Mouse (Mus musculus) stomach, embryonic 16.5 days (tissue): ENCODE measurements around the gene Btf3. TPM values are rescaled to one million over a fixed set of nuclear protein-coding genes. Genes with fewer than 3 reads are reported as not detected.
A peak's percentile ranks its signal among the peaks of the same experiment; 100 is the strongest.

ENCODE experiments used
- ATAC-seq: fragments of 200-750 bp; cut with Nextera tagmentation; 2 replicates; pipeline ENCODE4 v1.8.0; 2017; ENCODE audit warnings: moderate number of reproducible peaks, moderate TSS enrichment; ENCODE audit not compliant: insufficient read depth, low FRiP score
- H3K27ac ChIP-seq: fragments of 300-500 bp; sonication (generic); 2 replicates; pipeline ENCODE4 v1.5.1; 2014; ENCODE audit warnings: low read length
- H3K27me3 ChIP-seq: fragments of 300-500 bp; sonication (generic); 2 replicates; pipeline ENCODE4 v1.6.1; 2014; ENCODE audit warnings: low read length, control low read depth, mixed read lengths; ENCODE audit not compliant: control insufficient read depth, insufficient read depth
- H3K36me3 ChIP-seq: fragments of 300-500 bp; sonication (generic); 2 replicates; pipeline ENCODE4 v1.6.1; 2014; ENCODE audit warnings: low read length; ENCODE audit not compliant: control insufficient read depth, insufficient read depth
- H3K4me1 ChIP-seq: fragments of 300-500 bp; sonication (generic); 2 replicates; pipeline ENCODE4 v1.6.1; 2014; ENCODE audit warnings: low read length, control low read depth, mixed read lengths; ENCODE audit not compliant: control insufficient read depth, insufficient read depth
- H3K4me2 ChIP-seq: fragments of 300-500 bp; sonication (generic); 2 replicates; pipeline ENCODE4 v1.6.1; 2014; ENCODE audit warnings: low read depth, low read length, mixed read lengths
- H3K4me3 ChIP-seq: fragments of 300-500 bp; sonication (generic); replicated peaks from 2 replicates; pipeline ENCODE4 v1.5.1; 2014; ENCODE audit warnings: mild to moderate bottlenecking, low read length
- H3K9ac ChIP-seq: fragments of 300-500 bp; sonication (generic); 2 replicates; pipeline ENCODE4 v1.6.1; 2014; ENCODE audit warnings: low read length
- H3K9me3 ChIP-seq: fragments of 300-500 bp; sonication (generic); replicated peaks from 2 replicates; pipeline ENCODE4 v1.6.1; 2016; ENCODE audit warnings: low read length, control low read depth; ENCODE audit not compliant: control insufficient read depth
- WGBS: fragments of 180-500 bp; shearing (Covaris S2); extraction: QIAGEN DNeasy Blood & Tissue Kit; methylation state at CpG from one replicate; pipeline ENCODE4 v1.1.7; 2014; 5-methylcytosine and 5-hydroxymethylcytosine counted together
- polyA plus RNA-seq: library from polyadenylated mRNA; unstranded; fragments of >200 nt; fragmentation: Nextera tagmentation; extraction: Ambion mirVana; gene quantifications from 2 replicates; pipeline ENCODE4 v1.2.1, GENCODE M21; 2015

Gene Btf3
- polyA plus RNA-seq, 1 experiment from 2014 or later: 636 TPM

DNA sequence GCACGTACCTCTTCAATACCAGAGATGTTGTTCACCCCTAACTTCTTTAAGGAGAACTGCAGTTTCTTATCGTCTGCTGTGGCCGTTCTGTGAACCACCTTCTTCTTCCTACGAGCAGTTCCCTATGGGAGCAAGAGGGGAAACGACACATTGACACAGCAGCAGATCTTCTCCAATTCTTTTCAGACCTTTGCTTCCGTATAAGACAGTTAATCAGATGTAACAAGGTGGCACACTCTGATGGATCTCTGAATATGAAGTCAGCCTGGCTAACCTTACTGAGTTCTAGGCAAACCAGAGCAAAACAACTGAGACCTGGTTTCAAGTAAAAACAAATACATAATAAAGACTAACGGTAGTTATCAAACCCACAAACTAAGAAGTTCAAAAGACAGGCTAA, 3.2 kb downstream of the Btf3 start:
- no peak overlapping the region for H3K4me3 ChIP-seq
- peaks cover 24% of the 10 kb centered on the region for H3K36me3 ChIP-seq
- H3K4me2 ChIP-seq: no peak overlapping the region
- no peaks in the 10 kb centered on the region for H3K9me3 ChIP-seq
- no peak for ATAC-seq
- WGBS: 68% methylated on average over 7 of the region's 7 CpGs
- no peak overlapping the region for H3K27ac ChIP-seq
- H3K4me1 ChIP-seq: peaks cover 9% of the 10 kb centered on the region
- no peak overlapping the region for H3K9ac ChIP-seq
- no peaks in the 10 kb centered on the region for H3K27me3 ChIP-seq

DNA sequence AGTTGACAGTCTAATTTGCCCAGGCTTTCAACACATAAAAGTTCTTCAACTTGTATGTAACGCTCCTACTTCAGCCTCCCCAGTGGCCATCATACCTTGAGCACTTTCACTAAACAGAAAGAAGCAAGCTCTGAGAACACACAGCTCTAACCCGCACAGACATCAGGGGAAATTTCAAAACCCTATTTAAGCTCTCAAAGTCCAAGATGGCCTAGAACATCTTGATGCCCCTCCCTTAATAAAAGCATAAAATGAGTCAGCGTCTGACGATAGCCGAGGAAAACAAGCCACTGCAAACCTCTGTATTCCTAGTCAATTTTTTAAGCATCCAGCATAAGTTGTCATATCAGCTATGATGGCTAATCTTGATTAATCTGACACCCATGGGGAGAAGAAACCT, 5.2 kb downstream of the Btf3 start:
- no peak overlapping the region for H3K9ac ChIP-seq
- ATAC-seq: no peak
- no peaks in the 10 kb centered on the region for H3K9me3 ChIP-seq
- no peak overlapping the region for H3K27ac ChIP-seq
- no peak overlapping the region for H3K4me3 ChIP-seq
- H3K4me2 ChIP-seq: no peak overlapping the region
- H3K27me3 ChIP-seq: no peaks in the 10 kb centered on the region
- peaks cover 19% of the 10 kb centered on the region for H3K4me1 ChIP-seq
- WGBS: 89% methylated on average over 5 of the region's 5 CpGs
- H3K36me3 ChIP-seq: peaks cover 30% of the 10 kb centered on the region

DNA sequence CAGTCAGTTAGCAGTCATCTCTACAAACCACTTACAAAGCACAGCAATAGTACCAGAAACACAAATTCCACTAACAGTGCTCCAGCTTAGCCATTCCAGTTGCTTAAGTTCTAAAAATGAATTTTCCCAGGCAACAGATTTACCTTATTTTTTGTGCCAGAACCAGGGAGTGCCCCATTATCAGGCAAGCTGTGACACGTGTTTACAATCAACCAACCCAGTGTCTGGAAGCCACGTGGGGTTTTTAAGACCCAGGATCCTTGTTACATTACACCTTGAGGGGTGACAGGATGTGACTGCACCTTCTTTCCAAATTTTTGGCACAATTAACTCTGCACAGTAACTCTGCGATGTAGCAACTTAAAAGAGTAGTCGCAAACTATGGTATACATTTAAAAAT, 8.1 kb downstream of the Btf3 start:
- no peak overlapping the region for H3K4me3 ChIP-seq
- H3K4me1 ChIP-seq: peaks cover 14% of the 10 kb centered on the region
- H3K27me3 ChIP-seq: no peaks in the 10 kb centered on the region
- no peaks in the 10 kb centered on the region for H3K9me3 ChIP-seq
- no peak overlapping the region for H3K4me2 ChIP-seq
- H3K9ac ChIP-seq: no peak overlapping the region
- H3K36me3 ChIP-seq: peaks cover 28% of the 10 kb centered on the region
- 74% methylated on average over 4 of the region's 4 CpGs for WGBS
- no peak for ATAC-seq
- no peak overlapping the region for H3K27ac ChIP-seq

DNA sequence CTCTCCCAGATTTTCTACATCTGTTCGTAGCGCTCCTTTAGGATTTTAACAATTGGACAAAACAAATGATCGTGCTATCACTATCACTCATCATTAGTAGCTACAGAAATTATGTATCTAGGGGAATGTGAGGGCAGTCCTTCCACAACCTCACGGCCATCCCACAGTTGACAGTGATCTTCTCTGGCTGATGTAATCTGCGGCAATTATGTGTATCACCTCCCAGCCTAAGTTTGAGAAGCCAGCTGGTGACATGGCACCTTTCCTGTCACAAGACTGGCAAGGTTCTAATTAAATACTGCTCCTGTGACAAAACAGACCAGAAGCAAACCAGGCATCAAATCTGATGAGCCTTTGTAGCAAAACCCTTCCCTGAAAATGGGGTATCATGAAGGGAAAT, 8.8 kb downstream of the Btf3 start:
- H3K4me3 ChIP-seq: no peak overlapping the region
- H3K9me3 ChIP-seq: no peaks in the 10 kb centered on the region
- ATAC-seq: no peak
- peaks cover 14% of the 10 kb centered on the region for H3K4me1 ChIP-seq
- no peaks in the 10 kb centered on the region for H3K27me3 ChIP-seq
- no peak overlapping the region for H3K4me2 ChIP-seq
- H3K27ac ChIP-seq: no peak overlapping the region
- H3K36me3 ChIP-seq: peaks cover 27% of the 10 kb centered on the region
- H3K9ac ChIP-seq: no peak overlapping the region
- 65% methylated on average over 5 of the region's 5 CpGs for WGBS

DNA sequence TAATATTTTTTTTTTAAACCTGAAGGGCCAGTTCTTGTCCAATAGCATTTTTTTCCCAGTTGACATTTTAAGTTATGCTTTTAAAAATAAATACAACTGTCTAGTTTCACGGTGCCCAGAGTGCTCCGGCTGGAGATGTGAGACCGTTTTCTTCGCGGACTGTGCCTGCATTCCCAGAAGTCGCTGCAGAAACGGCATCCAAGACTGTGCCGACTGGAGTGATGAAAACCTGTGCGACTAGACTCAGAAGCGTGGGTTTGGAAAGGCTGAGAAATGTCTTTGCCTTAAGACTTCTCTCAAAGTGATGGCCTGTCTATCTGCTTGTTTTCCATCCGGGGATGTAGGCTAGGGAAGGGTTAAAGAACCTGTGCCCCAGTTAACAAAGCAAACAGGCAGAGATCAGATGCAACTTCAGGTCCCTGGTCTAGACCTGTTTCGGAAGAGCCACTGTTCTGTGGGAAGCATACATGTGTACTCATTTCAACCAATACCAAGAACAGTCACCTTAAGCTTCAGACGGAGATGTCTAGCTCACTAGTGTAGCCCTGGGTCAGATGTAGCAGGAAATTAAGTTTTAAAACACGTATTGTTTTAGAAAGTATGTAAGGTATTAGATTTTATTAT, 9.8 kb downstream of the Btf3 start:
- H3K4me1 ChIP-seq: peaks cover 14% of the 10 kb centered on the region
- H3K4me2 ChIP-seq: peak overlapping the region; percentile 16; the same call in 1 of the 2 replicates
- H3K9me3 ChIP-seq: no peaks in the 10 kb centered on the region
- H3K9ac ChIP-seq: peak overlapping the region; percentile 26; the same call in 1 of the 2 replicates
- peaks cover 22% of the 10 kb centered on the region for H3K36me3 ChIP-seq
- 31% methylated on average over 14 of the region's 14 CpGs for WGBS
- ATAC-seq: no peak
- no peaks in the 10 kb centered on the region for H3K27me3 ChIP-seq
- peak overlapping the region; percentile 52 for H3K27ac ChIP-seq
- H3K4me3 ChIP-seq: no peak overlapping the region

DNA sequence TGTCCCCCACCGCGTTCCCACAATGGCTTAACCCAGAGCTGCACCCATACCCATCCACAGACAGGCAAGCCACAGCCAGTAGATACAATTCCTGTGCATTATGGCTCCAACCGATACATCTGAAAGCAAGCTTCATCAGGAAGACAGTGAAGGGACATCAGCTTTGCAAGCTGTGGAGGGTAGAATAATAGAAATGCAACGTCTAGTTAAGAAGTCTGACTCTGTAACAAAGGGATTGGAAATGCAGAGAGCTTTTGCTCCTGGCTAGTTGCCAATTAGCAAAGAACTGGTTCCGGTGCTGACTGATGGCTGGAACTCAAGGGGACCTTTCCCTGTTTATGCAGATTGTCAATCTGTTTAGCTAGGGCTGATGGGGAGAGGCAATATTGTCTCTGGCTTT, 10.4 kb downstream of the Btf3 start:
- Histone ChIP-seq H3K4me2 (0 out of 2 replicates have a peak overlapping the region, but pooled peaks have one; percentile 16), H3K9ac (no peak overlapping the region), H3K4me1 (peaks cover 14% of the 10 kb centered on the region), H3K36me3 (peaks cover 16% of the 10 kb centered on the region), H3K4me3 (no peak overlapping the region), H3K27me3 (no peaks in the 10 kb centered on the region), H3K27ac (peak overlapping the region; percentile 55; the same call in 1 of the 2 replicates), H3K9me3 (no peaks in the 10 kb centered on the region)
- 33% methylated on average over 5 of the region's 5 CpGs for WGBS
- ATAC-seq: no peak

DNA sequence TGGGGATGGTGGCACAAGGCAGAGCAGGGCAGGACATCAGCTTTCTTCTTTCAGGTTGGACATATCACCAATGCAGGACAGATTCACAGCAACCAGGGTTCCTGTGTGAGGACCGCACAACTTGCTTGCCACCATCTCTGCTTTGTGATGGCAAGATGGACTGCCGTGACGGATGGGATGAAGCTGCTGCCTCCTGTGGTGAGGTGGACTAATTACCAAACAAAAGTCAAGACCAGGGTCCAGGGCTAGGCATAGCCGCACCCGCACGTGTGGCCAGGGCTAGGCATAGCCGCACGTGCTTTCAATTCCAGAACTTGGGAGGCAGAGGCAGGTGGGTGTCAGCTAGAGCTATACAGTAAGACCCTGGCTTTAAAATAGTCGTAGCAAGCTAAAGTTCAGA, 11.5 kb downstream of the Btf3 start:
- ATAC-seq: no peak
- peaks cover 14% of the 10 kb centered on the region for H3K4me1 ChIP-seq
- H3K4me3 ChIP-seq: no peak overlapping the region
- peaks cover 6% of the 10 kb centered on the region; the same call in 1 of the 2 replicates for H3K36me3 ChIP-seq
- H3K27me3 ChIP-seq: no peaks in the 10 kb centered on the region
- no peak overlapping the region for H3K9ac ChIP-seq
- WGBS: 94% methylated on average over 9 of the region's 9 CpGs
- H3K9me3 ChIP-seq: no peaks in the 10 kb centered on the region
- no peak overlapping the region for H3K4me2 ChIP-seq
- H3K27ac ChIP-seq: no peak overlapping the region

DNA sequence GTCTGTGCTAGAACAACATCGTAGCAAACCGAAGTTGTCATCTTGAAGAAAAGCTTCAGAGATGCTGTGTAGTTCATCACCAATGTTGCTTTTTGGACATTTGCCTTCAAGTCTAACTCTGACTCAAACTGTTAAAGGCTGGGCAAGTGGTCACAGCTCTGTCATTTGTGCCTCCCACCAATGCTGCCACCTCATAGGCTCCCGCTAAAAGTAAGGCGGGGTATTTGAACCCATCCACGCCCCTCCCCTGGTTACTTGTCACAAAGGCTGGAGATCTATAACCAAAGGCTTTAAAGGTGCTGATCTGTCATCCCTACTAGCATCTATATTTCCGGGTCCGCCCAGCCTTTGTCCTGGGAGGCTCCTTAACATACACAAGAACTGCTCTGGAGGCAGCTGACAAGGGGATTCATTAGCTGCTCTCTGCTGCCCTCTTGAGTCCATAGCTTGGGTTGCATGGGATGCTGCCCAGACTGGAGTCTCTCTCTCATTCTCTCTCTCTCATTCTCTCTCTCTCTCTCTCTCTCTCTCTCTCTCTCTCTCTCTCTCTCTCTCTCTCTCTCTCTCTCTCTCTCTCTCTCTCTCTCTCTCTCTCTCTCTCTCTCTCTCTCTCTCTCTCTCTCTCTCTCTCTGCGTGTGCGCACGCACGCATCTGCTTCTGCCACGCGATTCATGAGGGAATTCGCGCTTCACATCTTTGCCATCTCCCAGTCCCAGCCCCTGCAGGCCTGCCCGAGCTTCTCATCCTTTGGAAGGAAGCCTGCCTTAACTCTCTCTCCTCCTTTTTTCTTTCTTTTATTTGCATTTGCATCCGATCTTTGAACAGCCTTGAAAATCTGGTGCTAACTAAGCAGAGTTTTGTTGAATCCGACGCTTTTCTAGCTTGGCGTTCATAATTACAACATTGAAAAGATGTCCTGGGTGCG, 17.7 kb downstream of the Btf3 start:
- Histone ChIP-seq H3K36me3 (no peaks in the 10 kb centered on the region), H3K9me3 (no peaks in the 10 kb centered on the region), H3K4me1 (0 out of 2 replicates have a peak, but pooled peaks cover 3% of the 10 kb centered on the region), H3K27me3 (no peaks in the 10 kb centered on the region), H3K4me2 (peak overlapping the region; percentile 37; the same call in 1 of the 2 replicates), H3K27ac (0 out of 2 replicates have a peak overlapping the region, but pooled peaks have one; percentile 21), H3K4me3 (no peak overlapping the region), H3K9ac (no peak overlapping the region)
- WGBS: 45% methylated on average over 21 of the region's 21 CpGs
- ATAC-seq: peak; percentile 88

DNA sequence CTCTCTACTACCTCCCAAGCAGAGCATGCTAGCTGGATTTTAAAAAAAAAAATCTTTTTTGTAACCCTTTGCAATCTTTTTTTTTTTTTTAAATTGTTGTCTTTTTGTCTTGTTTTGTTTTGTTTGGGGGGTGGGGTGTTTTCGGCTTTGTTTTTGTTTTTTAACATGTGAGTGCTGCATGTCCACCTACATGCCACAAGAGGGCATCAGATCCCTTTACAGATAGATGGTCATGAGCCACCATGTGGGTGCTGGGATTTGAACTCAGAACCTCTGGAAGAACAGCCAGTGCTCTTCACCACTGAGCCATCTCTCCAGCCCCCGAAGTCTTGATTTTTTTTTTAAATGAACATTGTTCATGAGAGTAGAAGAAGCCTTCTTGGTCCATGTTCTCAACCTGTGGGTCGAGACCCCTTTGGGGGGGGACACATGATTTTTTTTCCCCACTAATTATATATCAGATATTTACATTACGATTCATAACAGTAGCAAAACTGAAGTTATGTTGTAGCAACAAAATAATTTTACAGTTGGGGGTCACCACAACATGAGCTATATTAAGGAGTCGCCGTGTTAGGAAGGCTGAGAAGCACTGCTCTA, 18.8 kb downstream of the Btf3 start:
- 93% methylated on average over 6 of the region's 6 CpGs for WGBS
- no peaks in the 10 kb centered on the region for H3K9me3 ChIP-seq
- H3K4me1 ChIP-seq: 0 out of 2 replicates have a peak, but pooled peaks cover 3% of the 10 kb centered on the region
- no peaks in the 10 kb centered on the region for H3K36me3 ChIP-seq
- H3K4me3 ChIP-seq: no peak overlapping the region
- H3K9ac ChIP-seq: no peak overlapping the region
- no peak overlapping the region for H3K4me2 ChIP-seq
- H3K27me3 ChIP-seq: no peaks in the 10 kb centered on the region
- no peak overlapping the region for H3K27ac ChIP-seq
- no peak for ATAC-seq
